Mouse (Mus musculus): Measurements from ENCODE around the gene Wnt6. TPM values are rescaled to one million over a fixed set of nuclear protein-coding genes. Genes with fewer than 3 reads are reported as not detected.

Gene Wnt6
- polyA plus RNA-seq, 2 experiments: 39.9 to 51.8 TPM

DNA sequence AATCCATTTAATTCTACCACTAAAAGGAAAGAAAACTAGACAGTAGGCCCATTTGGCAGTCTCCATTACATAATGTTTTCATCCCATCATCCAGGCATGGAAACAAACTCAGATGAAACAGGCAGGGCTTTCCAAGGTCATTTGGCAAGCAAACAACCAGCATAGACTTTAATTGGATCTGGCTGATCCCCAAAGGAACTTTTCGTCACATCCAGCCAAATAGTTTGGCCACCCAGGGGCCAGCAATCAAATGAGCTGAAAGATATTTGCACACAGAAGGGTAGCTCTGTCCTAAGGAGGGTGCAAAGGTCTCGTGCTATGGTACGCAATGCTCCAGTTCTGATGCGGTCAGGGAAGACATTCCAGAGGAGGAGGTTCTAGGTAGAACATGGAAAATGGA, 21.0 kb upstream of the Wnt6 start:
- H3K4me2 ChIP-seq (replicated peaks; ENCODE audit: low read depth, low read length, severe bottlenecking): no peak overlapping the region
- ATAC-seq (ENCODE audit: low FRiP score, low read depth): no peak
- no peak for TF ChIP-seq POLR2A (IDR thresholded peaks at IDR 0.05; ENCODE audit: borderline replicate concordance, extremely low read depth, insufficient read depth, insufficient read length)
- no peaks in the 10 kb centered on the region for H3K9me3 ChIP-seq (ENCODE audit: control insufficient read depth, low read length)
- 72% methylated on average over 4 of the region's 4 CpGs for WGBS
- H3K4me1 ChIP-seq (ENCODE audit: control insufficient read depth, insufficient read depth, low read length): peaks cover 5% of the 10 kb centered on the region
- H3K36me3 ChIP-seq (ENCODE audit: control insufficient read depth, insufficient read depth, low read length): no peaks in the 10 kb centered on the region
- H3K27me3 ChIP-seq (ENCODE audit: control insufficient read depth, insufficient read depth, low read length): peaks cover 6% of the 10 kb centered on the region
- no peak overlapping the region for H3K4me3 ChIP-seq (replicated peaks; ENCODE audit: low read length)
- DNase-seq (ENCODE audit: low spot score): no peak
- no peak overlapping the region for H3K9ac ChIP-seq (ENCODE audit: low read depth, low read length, severe bottlenecking)
- no peak overlapping the region for H3K27ac ChIP-seq (replicated peaks; ENCODE audit: low read depth, low read length)

DNA sequence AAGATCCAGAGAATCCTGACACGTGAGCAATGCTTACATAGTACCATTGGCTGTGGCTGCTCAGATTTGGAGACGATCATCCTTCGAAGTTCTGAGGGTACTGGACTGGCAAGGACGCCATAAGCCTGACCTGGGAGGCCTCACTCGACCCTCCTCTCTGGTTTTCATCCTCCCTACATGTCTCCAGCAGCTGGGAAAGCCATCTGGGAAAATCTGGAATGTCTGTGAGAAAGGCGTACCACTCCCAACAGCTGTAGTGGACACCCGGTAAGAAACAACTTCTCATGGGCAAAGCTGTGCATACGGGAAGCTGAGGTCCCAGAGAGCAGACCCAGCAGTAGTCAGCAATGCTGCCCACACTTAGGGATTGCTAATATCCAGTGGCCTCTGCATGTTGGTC, 19.5 kb upstream of the Wnt6 start:
- 83% methylated on average over 8 of the region's 8 CpGs for WGBS
- H3K4me2 ChIP-seq (replicated peaks; ENCODE audit: low read depth, low read length, severe bottlenecking): no peak overlapping the region
- H3K27me3 ChIP-seq (ENCODE audit: control insufficient read depth, insufficient read depth, low read length): peaks cover 6% of the 10 kb centered on the region
- H3K4me1 ChIP-seq (ENCODE audit: control insufficient read depth, insufficient read depth, low read length): peaks cover 5% of the 10 kb centered on the region
- H3K36me3 ChIP-seq (ENCODE audit: control insufficient read depth, insufficient read depth, low read length): no peaks in the 10 kb centered on the region
- H3K9ac ChIP-seq (ENCODE audit: low read depth, low read length, severe bottlenecking): no peak overlapping the region
- no peak overlapping the region for H3K27ac ChIP-seq (replicated peaks; ENCODE audit: low read depth, low read length)
- H3K4me3 ChIP-seq (replicated peaks; ENCODE audit: low read length): no peak overlapping the region
- DNase-seq (ENCODE audit: low spot score): no peak
- no peak for TF ChIP-seq POLR2A (IDR thresholded peaks at IDR 0.05; ENCODE audit: borderline replicate concordance, extremely low read depth, insufficient read depth, insufficient read length)
- no peaks in the 10 kb centered on the region for H3K9me3 ChIP-seq (ENCODE audit: control insufficient read depth, low read length)
- no peak for ATAC-seq (ENCODE audit: low FRiP score, low read depth)

DNA sequence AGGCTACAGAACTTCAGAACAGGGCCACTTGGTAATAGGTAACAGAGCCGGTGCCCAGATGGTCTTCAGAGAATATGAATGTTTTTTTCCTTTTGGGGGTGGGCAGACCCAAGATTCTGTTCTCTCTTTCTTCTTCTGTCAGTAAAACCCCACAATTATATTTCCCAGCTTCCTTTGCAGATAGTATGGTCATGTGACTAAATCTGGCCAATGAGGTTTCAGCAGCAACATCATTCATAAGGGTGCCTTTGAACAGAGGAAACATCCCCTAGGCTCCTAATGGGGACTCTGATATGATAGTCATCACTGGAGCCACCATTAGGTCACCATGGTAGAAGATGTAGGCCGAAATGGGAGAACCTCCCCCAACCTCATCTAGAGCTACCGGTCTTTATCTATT, 18.9 kb upstream of the Wnt6 start:
- no peaks in the 10 kb centered on the region for H3K9me3 ChIP-seq (ENCODE audit: control insufficient read depth, low read length)
- 99% methylated on average over 3 of the region's 3 CpGs for whole genome bisulfite sequencing
- no peak for ATAC-seq (ENCODE audit: low FRiP score, low read depth)
- no peak for TF ChIP-seq POLR2A (IDR thresholded peaks at IDR 0.05; ENCODE audit: borderline replicate concordance, extremely low read depth, insufficient read depth, insufficient read length)
- peaks cover 5% of the 10 kb centered on the region for H3K4me1 ChIP-seq (ENCODE audit: control insufficient read depth, insufficient read depth, low read length)
- no peak overlapping the region for H3K27ac ChIP-seq (replicated peaks; ENCODE audit: low read depth, low read length)
- peaks cover 6% of the 10 kb centered on the region for H3K27me3 ChIP-seq (ENCODE audit: control insufficient read depth, insufficient read depth, low read length)
- no peak overlapping the region for H3K9ac ChIP-seq (ENCODE audit: low read depth, low read length, severe bottlenecking)
- no peak overlapping the region for H3K4me2 ChIP-seq (replicated peaks; ENCODE audit: low read depth, low read length, severe bottlenecking)
- no peaks in the 10 kb centered on the region for H3K36me3 ChIP-seq (ENCODE audit: control insufficient read depth, insufficient read depth, low read length)
- DNase-seq (ENCODE audit: low spot score): no peak
- H3K4me3 ChIP-seq (replicated peaks; ENCODE audit: low read length): no peak overlapping the region

DNA sequence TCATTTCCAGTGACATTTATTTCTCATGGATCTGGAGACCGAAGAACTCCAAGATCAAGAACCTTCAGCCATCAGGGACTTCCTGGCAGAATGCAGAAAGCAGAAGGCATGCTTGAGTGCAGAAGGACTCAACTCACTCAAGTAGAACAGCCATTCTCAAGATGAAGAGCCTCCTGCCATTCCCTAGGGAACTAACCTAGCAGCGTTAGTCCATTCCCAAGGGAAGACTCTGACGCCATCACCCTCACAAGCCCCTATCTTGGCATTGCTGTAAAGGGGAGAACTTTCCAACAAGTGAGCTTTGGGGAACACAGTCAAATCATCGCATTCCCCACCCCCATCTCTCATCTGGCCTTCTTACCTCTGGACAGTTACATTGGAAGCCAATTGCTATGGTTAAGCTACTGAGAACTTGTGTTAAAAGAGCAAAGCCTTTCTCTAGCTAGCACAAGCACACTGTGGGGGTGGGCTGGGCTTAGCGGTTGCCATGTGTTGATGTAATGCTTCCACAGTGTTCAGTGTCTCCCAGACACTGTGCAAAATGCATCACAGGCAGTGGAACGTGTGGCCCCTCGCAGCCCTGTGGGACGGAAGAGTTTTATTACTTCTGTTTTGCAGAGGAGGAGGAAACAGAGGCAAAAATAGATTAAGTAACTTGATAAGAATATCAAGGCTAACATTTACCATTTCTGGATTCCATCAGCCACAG, 18.3 kb upstream of the Wnt6 start:
- no peak for TF ChIP-seq POLR2A (IDR thresholded peaks at IDR 0.05; ENCODE audit: borderline replicate concordance, extremely low read depth, insufficient read depth, insufficient read length)
- Histone ChIP-seq H3K27me3 (ENCODE audit: control insufficient read depth, insufficient read depth, low read length) (peaks cover 6% of the 10 kb centered on the region; the same call in 1 of the 2 replicates), H3K9me3 (ENCODE audit: control insufficient read depth, low read length) (no peaks in the 10 kb centered on the region), H3K36me3 (ENCODE audit: control insufficient read depth, insufficient read depth, low read length) (no peaks in the 10 kb centered on the region), H3K4me2 (replicated peaks; ENCODE audit: low read depth, low read length, severe bottlenecking) (no peak overlapping the region), H3K4me3 (replicated peaks; ENCODE audit: low read length) (no peak overlapping the region), H3K4me1 (ENCODE audit: control insufficient read depth, insufficient read depth, low read length) (peaks cover 5% of the 10 kb centered on the region), H3K9ac (ENCODE audit: low read depth, low read length, severe bottlenecking) (no peak overlapping the region), H3K27ac (replicated peaks; ENCODE audit: low read depth, low read length) (no peak overlapping the region)
- WGBS: 76% methylated on average over 8 of the region's 8 CpGs
- ATAC-seq (ENCODE audit: low FRiP score, low read depth) (no peak), DNase-seq (ENCODE audit: low spot score) (no peak)

DNA sequence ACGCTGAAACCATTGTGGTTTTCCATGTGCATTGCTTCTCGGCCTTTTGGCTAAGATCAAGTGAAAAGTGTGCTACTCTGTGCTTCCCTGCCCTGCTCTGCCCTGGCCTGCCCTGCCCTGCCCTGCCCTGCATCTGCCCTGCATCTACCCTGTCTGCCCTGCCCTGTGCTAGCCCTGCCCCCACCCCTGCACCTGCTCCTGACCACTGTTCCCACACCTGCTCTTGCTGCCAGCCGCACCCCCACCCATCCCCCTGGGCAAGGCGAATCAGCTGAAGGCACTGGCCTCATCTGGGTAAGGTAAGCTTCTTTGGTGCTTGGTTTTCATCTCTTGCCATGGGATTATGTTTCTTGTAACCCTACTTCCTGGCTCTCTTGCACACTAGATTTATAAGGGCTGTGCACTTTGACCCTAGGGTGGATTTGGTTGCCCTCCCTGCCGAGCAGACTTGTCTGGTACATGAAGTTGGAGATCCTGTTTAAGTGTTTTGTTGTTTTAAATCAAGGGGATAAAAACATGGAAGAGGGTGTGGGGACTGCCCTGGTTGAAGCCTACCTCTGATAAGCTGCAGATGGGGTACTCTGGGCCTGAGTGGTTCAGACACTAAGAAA, 17.4 kb upstream of the Wnt6 start:
- Histone ChIP-seq H3K4me2 (replicated peaks; ENCODE audit: low read depth, low read length, severe bottlenecking) (no peak overlapping the region), H3K4me3 (replicated peaks; ENCODE audit: low read length) (no peak overlapping the region), H3K4me1 (ENCODE audit: control insufficient read depth, insufficient read depth, low read length) (no peaks in the 10 kb centered on the region), H3K9ac (ENCODE audit: low read depth, low read length, severe bottlenecking) (no peak overlapping the region), H3K27me3 (ENCODE audit: control insufficient read depth, insufficient read depth, low read length) (no peaks in the 10 kb centered on the region), H3K9me3 (ENCODE audit: control insufficient read depth, low read length) (no peaks in the 10 kb centered on the region), H3K27ac (replicated peaks; ENCODE audit: low read depth, low read length) (no peak overlapping the region), H3K36me3 (ENCODE audit: control insufficient read depth, insufficient read depth, low read length) (no peaks in the 10 kb centered on the region)
- ATAC-seq (ENCODE audit: low FRiP score, low read depth) (no peak), DNase-seq (ENCODE audit: low spot score) (no peak)
- 45% methylated on average over 5 of the region's 5 CpGs for WGBS
- TF ChIP-seq POLR2A (IDR thresholded peaks at IDR 0.05; ENCODE audit: borderline replicate concordance, extremely low read depth, insufficient read depth, insufficient read length): no peak

All from limb, embryonic 14.5 days (tissue).